Mouse (Mus musculus): ENCODE results near the gene Inhbc. TPM values are rescaled to one million over a fixed set of nuclear protein-coding genes. Genes with fewer than 3 reads are reported as not detected.
A peak's percentile ranks its signal among the peaks of the same experiment; 100 is the strongest.
"Not testable (repeated sequence)": the region's sequence is repeated elsewhere in the genome, so short reads cannot be mapped to it uniquely, and the experiment has no call there.

Inhbc gene
- total RNA-seq, 2 experiments from 2014 or later: not detected

DNA sequence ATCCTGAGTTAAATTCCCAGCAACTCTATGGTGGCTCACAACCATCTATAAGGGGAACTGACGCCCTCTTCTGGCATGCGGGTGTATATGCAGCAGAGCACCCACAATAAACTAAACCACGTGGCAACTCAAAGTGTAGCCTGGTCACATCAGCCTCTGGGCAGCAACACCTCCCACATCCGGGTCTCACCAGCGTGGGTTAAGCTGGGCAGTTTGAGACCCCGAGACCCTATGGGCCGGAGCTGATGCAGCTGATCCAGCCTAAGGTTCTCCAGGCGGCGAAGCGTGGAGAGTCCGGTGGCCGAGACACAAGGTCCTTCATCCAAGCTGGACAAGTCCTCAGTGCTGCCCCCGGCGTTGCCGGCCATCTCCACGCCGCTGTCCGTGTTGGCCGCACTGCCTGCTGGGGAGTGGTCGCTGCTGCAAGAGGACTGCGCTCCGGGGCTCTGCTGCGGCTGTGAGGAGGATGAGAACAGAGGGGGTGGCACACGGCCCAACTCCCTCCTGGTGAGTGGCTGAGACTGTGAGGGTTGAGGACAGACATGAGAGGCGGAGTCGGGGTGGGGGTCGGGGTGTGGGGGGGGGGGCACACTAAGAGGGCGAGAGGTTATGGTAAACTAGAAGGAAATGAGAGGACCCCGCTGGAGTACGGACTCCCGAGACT is 37.9 kb downstream of the Inhbc start:
- intact Hi-C loops (cut with DNase I): no loop called here
- no peak for DNase-seq

DNA sequence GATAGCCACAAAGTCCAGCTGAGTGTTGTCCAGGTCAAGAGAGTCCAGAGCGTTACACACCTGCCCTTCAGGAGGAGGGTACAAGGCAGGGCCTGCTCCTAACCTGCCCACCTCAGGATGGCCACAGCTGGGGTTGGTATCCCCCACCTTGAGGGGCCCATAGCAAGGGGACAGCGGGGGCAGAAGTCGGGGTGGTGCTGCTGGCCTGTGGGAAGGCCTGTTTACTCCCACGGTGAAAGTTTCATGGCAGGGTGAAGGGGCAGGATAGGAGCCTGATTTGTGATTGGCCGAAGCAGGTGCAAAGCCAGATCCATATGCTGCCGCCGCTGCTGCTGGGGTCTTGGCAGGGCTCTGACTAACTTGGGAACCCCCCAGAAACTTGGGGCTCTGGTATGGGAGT is 40.0 kb downstream of the Inhbc start:
- intact Hi-C loops (cut with DNase I): no loop called here
- no peak for DNase-seq

DNA sequence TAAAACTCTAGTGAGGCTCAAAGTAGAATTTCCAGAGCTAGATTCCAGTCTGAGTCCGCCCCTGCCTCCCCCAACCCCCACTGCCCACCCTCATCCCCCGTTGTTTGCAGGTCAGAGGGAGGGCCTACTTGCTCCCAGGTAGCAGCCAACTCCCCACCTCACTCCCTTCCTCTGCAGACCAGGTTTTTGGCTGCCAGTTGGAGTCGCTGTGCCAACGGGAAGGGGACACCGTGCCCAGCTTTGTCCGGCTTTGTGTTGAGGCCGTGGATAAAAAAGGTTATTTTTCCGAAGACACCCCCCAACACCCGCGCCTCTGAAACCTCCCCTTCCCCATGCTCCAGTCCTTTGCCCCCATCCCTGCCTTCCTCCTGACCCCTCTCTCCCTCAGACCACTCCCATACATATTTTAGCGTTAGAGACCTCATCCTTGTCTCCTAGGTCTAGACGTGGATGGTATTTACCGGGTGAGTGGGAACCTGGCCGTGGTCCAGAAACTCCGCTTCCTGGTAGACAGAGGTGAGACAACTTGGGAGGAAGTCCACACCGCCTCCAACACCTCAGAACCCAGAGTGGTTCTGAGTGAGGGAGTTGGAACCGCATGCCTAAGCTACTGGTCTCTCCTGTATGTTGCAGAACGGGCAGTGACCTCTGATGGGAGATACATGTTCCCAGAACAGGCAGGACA is 42.6 kb downstream of the Inhbc start:
- no peak for DNase-seq
- intact Hi-C loops (cut with DNase I): no loop called here

DNA sequence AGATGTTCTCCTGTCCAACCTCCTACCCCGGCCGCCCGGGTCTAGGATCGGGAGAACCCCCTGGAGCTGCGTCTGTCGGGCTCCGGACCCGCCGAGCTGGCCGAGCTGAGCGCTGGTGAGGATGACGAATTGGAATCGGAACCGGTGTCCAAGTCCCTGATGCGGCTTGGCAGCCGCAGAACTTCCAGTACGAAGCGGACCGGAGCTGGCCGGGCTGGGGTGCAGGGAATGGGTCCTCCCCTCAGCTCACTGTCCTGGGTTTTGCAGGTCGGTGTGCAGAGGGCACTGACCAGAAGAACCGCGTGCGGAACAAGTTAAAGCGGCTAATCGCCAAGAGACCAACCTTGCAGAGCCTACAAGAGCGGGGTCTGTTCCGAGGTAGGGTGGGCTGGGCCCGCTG is 43.4 kb downstream of the Inhbc start:
- DNase-seq: peak; percentile 39 to 50
- intact Hi-C loops (cut with DNase I): no loop called here

DNA sequence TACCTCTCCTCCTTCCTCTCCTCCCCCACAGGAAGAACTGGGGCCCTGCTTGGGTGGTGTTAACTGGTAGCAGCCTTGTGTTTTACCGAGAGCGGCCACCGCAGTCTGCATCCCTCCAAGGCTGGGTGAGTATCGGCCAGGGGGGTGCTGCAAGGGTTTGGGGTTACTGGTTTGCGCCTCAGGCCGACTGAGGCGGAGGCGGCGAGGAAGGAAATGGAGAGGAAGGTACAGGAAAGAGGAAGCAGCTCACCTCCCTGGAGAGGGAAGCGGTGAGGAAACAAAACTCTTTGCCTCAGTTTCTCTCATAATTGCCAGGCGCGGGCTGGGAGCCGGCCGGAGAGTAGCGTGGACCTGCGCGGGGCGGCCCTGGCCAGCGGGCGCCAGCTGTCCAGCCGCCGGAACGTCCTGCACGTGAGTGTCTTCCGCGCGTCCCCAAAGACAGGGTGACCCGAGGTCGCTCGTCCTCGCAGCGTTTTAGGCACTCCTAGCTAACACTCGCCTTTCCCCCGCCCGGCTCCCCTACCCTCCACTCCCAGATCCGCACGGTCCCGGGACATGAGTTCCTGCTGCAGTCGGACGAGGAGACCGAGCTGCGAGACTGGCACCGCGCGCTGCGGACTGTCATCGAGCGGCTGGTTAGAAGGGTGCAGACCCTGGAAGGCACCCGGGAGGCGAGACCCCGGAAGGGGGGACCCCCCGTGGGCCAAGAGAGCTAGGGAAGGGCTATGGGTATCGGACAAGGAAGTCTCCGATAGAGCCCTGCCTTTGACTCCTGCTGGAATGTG is 44.0 kb downstream of the Inhbc start:
- peak; percentile 31 to 56 for DNase-seq
- intact Hi-C loops (cut with DNase I): no loop called here

DNA sequence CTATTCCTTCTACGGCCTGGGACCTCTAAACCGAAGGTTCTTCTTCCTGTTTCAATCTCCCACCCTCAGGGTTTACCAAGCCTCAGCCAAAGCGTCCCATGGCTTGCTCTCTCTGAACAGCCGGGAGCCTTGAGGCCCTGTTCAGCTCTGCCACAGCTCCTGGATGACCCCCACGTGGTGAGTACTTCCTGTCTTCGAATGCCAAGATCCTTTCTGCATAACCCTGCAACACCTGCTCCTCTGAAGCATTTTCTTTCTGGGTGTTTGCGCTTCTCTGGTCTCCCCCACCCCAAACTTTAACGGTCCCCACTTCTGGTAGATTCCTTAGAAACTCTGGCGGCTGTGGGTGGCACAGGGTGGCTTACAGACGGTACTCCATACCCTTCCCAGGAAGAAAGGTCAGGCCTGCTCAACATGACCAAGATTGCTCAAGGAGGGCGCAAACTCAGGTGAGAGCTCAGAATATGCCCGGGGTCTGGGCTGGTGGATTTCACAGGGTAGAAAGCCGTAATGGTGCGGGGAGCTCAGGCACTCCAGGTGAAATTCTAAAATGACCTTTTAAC is 44.7 kb downstream of the Inhbc start:
- intact Hi-C loops (cut with DNase I): no loop called here
- DNase-seq: no peak

DNA sequence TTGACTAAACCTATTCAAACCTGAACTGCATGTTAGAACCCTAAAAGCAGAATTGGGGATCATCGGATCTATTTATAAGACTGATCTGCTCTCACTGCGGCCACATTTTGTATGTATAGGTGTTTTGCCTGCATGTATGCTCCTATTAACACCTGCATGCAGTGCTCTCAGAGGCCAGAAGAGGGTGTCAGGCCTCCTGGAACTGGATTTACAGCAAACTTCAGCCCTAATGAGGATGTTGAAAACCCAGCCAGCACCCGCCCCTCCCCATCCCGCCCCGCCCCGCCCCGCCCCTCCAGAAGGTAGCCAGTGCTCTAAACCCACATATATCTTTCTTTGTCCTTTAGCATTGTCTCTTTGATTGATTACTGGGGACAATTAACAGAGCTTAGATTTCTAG is 45.7 kb downstream of the Inhbc start:
- peak in 1 of 2 experiments; percentile 48 for DNase-seq
- intact Hi-C loops (cut with DNase I): no loop called here

DNA sequence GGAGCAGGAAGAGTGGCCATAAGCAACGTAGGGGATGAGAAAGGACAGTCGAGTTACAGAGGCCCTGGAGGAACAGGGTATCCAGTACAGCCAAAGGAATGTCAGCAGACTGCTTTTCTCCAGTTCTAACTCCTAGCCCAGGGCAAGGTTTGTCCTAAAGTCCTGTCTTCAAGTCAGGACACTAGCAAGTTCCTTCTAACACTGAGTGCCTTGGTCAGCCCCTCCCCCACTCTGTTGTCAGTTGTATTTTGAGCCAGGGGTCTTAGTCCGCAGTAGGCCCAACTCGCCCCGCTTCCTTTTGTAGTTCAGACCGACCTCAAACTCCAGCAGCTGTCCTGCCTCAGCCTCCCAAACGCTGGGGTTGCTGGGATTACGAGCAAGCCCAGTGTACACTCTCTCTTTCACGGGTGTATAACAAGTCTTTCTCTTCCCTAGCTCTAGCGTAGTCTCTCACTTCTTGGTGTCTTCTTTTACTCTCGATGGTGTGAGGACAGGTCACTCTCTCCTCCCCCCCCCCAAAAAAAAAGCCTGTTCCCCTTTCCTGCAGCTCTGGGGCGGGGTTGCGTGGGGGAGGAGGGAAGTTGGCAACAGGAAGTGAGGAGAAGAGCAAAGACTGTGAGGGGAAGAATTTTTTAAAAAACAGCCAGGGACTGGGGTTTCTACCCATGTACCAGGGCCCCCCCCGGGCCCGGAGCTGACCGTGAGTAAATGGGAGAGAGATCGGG is 46.9 kb downstream of the Inhbc start:
- no peak for DNase-seq
- intact Hi-C loops (cut with DNase I): no loop called here

DNA sequence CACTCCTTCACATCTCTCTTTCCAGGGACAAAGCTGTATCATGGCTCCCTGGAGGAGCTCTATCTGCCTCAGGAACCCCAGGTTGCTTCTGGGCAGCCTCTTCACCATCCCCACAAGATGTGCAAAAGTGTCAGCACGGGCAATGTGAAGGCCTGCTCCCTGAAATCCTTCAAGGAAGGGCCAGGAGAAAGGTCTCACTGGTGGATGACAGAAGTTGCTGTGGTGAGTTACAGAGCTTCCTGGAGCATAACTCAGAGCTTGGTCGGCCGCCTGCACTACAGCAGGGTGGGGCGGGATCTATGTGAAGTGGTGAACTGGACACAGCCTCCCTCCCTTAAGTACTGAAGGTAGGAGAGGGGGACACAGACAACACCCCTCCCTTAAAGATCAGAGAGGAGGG is 47.6 kb downstream of the Inhbc start:
- no peak for DNase-seq
- intact Hi-C loops (cut with DNase I): no loop called here

DNA sequence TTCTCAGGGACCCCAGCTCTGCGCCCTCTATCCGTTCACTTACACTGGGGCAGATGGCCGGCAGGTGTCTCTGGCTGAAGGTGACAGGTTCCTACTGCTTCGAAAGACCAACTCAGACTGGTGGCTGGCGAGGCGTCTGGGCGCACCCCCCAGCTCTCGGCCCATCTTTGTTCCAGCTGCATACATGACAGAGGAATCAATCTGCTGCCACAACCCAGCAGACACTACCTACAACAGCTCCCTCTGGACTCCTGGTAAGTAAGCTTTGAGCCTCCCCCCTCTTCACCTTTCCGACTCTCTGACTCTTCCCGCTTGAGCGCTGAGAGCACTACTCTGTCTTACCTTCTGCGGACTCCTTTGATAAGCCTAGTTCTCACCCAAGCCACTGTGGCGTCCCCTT is 48.1 kb downstream of the Inhbc start:
- no peak for DNase-seq
- intact Hi-C loops (cut with DNase I): no loop called here

DNA sequence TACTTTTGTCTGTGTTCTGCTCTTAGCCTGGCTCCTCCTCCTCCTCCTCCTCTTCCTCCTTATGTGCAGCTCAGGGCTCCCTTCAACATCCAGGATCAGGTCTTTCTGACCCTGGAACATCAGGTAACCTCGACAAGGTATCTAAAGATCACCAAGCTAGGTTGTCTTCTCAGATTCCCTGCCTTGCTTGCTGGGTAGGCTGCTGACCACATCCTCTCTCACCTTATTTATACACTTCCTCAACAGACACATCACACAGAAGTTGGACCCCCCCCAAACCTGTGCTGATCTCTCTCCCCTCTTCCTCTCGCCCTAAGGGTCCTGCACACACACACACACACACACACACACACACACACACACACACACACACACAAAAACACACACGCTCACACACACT is 48.6 kb downstream of the Inhbc start, which contains the start of gene Arhgap9:
Arhgap9 (plus strand) TSS at position 344 of the 400 bp plus-strand sequence.
- intact Hi-C loops (cut with DNase I): no loop called here
- DNase-seq: no peak

DNA sequence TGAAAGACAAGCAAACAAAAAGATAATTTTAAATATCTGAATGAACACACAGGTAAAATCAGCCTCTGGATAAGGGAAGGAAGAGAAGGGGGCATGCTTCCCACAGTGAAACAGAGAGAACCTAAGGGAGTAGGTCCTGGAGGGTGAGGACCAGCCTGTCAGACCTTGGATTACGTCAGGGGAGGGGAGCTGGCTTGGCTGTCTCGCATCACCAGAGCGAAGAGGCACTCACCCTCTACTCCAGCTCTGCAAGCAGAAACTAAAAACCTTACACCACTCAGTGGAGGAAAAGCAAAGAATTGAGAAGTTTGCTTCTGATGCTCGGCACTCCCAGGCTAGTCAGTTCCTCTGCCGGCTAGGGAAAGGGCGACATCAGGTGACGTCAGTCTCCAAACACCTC is 50.3 kb downstream of the Inhbc start:
- DNase-seq: no peak
- intact Hi-C loops (cut with DNase I): no loop called here

DNA sequence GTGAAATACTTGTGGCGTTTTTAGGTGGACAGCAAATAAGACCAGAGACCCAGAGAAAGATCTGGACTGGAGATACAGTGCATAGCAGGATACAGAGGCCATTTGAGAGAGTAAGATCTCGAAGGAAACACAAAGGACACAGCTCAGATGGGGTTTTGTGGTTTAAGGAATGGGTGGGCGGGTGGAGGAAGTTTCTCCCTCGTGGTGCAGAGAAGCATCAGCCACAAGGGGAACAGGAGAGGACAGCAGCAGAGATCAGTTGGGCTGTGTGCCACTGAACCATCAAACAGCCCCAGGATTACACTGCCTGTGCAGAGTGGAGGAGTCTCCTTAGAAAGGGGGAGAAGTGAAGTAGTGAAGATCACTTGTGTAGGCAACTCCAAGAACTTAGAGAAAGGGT is 52.2 kb downstream of the Inhbc start:
- intact Hi-C loops (cut with DNase I): no loop called here
- no peak for DNase-seq

DNA sequence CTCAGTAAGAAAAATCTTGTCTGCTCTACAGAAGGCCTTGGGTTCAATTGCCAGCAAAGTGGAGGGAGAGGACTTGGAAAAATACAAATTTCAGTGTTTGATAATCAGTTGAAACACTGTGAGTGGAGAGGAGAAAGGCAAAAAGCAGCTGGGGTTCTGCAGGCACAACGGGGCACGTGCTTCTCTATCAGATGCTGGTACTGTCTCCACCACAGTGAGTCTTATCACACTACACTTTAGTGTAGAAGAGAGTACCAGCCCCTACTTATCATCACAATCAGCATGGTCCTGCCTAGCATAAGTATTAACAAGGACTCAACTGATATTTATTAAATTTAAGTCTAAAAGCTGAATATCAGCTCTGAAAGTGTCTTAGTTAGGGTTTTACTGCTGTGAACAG is 53.0 kb downstream of the Inhbc start:
- intact Hi-C loops (cut with DNase I): no loop called here
- DNase-seq: no peak

DNA sequence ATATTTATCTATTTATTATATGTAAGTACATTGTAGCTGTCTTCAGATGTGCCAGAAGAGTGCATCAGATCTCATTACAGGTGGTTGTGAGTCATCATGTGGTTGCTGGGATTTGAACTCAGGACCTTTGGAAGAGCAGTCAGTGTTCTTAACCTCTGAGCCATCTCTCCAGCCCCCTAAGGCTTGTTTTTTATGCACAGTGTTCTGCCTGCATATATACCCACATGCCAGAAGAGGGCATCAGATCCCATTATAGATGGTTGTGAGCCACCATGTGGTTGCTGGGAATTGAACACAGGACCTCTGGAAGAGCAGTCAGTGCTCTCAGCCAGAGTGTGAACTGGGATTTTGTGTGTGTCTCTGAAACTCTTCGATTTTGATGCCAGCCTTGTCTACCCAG is 55.3 kb downstream of the Inhbc start:
- intact Hi-C loops (cut with DNase I): loop anchor here (5.0 kb wide), 1 partner anchor 193 kb away; the partner anchor contains the start of gene Os9

DNA sequence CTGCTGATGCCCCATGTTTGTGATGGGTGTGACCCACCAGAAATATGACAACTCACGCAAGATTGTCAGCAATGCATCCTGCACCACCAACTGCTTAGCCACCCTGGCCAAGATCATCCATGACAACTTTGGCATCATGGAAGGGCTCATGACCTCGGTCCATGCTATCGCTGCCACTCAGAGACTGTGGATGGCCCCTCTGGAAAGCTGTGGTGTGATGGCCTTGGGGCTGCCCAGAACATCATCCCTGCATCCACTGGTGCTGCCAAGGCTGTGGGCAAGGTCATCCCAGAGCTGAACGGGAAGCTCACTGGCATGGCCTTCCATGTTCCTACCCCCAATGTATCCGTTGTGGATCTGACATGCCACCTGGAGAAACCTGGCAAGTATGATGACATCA is 56.7 kb downstream of the Inhbc start:
- intact Hi-C loops (cut with DNase I): loop anchor here (5.0 kb wide), 1 partner anchor 191 kb away; the partner anchor contains the start of gene Os9

More for the DNA sequence above, 55.3 kb downstream of the Inhbc start:
- DNase-seq: not testable (repeated sequence)

DNA sequence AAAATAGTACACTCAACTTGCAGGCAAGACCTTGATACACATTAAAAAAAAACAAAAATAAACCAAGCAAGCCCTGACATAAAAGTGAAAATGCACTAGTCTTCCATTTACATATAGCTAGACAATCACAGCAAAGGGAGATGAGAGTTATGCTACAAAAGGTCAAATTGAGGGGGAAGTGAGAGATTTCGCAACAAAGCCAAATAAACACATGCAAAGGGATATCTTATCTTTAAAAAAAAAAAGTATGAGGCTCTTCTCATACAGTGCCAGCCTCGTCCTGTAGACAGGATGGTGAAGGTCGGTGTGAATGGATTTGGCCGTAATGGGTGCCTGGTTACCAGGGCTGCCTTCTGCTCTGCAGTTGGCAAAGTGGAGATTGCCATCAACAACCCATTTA is 57.4 kb downstream of the Inhbc start:
- intact Hi-C loops (cut with DNase I): loop anchor here (5.0 kb wide), 1 partner anchor 191 kb away; the partner anchor contains the start of gene Os9
- no peak for DNase-seq

More for the DNA sequence above, 56.7 kb downstream of the Inhbc start:
- not testable (repeated sequence) for DNase-seq

DNA sequence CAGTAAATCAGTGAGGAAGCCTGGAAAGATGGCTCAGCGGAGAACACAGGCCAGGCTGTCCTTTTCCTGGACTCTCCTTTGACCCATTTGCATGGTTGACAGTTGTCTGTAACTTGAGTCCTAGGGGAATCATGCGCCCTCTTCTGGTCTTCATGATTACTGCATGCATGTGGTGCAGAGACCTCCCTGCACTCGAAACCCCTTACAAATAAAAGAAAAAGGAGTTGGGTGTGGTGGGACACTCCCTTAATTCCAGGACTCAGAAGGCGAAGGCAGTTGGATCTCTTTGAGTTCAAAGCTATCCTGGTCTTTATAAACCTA is 57.9 kb downstream of the Inhbc start:
- intact Hi-C loops (cut with DNase I): loop anchor here (5.0 kb wide), 1 partner anchor 190 kb away; the partner anchor contains the start of gene Os9
- DNase-seq: peak; percentile 81 to 89

DNA sequence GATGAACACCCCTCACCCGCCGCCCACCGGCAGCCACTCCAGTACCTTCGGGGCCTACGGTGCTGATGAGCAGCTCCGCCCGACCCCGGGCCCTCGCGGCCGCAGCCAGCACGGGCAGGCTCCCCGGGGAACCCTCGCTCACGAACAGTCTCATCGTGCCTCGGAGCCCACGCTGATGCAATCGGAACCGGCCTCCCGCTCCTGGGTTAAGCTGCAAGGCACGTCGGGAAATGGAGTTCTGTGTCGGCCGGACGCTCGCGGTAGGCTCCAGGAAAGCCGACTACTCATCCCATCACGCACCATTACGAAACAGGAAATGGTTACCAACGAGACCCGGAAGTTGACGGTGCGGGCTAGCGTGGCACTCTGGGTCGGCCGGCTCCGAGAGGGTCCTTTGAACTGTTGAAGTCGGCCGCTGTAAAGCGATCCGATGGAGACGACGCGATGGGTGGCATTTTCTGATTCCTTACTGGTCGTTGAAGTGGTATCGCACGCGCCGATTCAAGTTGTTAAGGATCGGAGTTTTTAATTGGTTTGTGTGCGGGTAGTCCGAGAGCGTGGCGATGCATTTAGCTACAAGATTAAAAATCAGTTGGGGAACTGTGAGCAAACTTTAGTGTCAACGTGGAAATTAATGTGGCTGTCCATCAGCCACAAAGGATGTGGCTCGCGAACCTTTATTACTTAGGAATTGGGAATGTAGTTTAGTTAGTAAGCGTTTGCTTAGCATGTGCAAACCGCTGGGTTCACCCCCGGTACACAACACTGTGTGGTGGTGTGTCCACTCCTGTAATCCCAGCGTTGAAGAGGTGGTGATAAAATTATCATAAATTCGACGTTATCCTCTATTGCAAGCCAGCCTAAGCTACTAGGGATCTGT is 58.5 kb downstream of the Inhbc start, which contains the start of gene Mars:
Mars (minus strand) TSS at position 311 of the 880 bp plus-strand sequence.
- intact Hi-C loops (cut with DNase I): loop anchor here (1.0 to 5.0 kb wide), 3 partner anchors 20 to 189 kb away; partner anchors contain the start of genes Dctn2 and Os9
- DNase-seq: peak; percentile 92 to 94

Data from heart, postnatal 14 days (tissue).